Mouse (Mus musculus) kidney, postnatal 0 days (tissue): ENCODE measurements around the gene Gpc4. TPM values are rescaled to one million over a fixed set of nuclear protein-coding genes. Genes with fewer than 3 reads are reported as not detected.

Experiments
- ATAC-seq: fragments of 200-750 bp; cut with Nextera tagmentation; replicated peaks from 2 replicates; pipeline ENCODE4 v1.8.0; 2017; ENCODE audit warnings: low read depth, moderate number of reproducible peaks, moderate TSS enrichment, moderate library complexity; ENCODE audit not compliant: low FRiP score
- DNase-seq: peaks from one replicate; pipeline ENCODE4 v3.0.0-alpha.2; 2016; ENCODE audit warnings: low spot score
- H3K27ac ChIP-seq: fragments of 300-500 bp; sonication (generic); 2 replicates; pipeline ENCODE4 v1.5.1; 2014; ENCODE audit warnings: mild to moderate bottlenecking
- H3K27me3 ChIP-seq: fragments of 300-500 bp; sonication (generic); 2 replicates; pipeline ENCODE4 v1.6.1; 2014; ENCODE audit warnings: low read length, mixed read lengths; ENCODE audit not compliant: insufficient read depth
- H3K36me3 ChIP-seq: fragments of 300-500 bp; sonication (generic); 2 replicates; pipeline ENCODE4 v1.6.1; 2014; ENCODE audit warnings: low read length, mixed read lengths; ENCODE audit not compliant: insufficient read depth
- H3K4me1 ChIP-seq: fragments of 300-500 bp; sonication (generic); replicated peaks from 2 replicates; pipeline ENCODE4 v1.6.1; 2014; ENCODE audit warnings: antibody characterized with exemption, low read length, mixed read lengths; ENCODE audit not compliant: insufficient read depth
- H3K4me2 ChIP-seq: fragments of 300-500 bp; sonication (generic); 2 replicates; pipeline ENCODE4 v1.6.1; 2014; ENCODE audit warnings: mild to moderate bottlenecking, low read length, moderate library complexity, mixed read lengths
- H3K4me3 ChIP-seq: fragments of 300-500 bp; sonication (generic); replicated peaks from 2 replicates; pipeline ENCODE4 v1.5.1; 2014; ENCODE audit warnings: low read depth, low read length
- H3K9ac ChIP-seq: fragments of 300-500 bp; sonication (generic); 2 replicates; pipeline ENCODE4 v1.6.1; 2014; ENCODE audit warnings: low read depth, low read length
- H3K9me3 ChIP-seq: fragments of 300-500 bp; sonication (generic); replicated peaks from 2 replicates; pipeline ENCODE4 v1.6.1; 2016; ENCODE audit warnings: low read length, inconsistent platforms, mixed read lengths
- CTCF ChIP-seq: IDR thresholded peaks from 2 replicates; pipeline ENCODE4 v1.5.1; 2016; ENCODE audit warnings: antibody characterized with exemption, low read depth, mild to moderate bottlenecking, moderate library complexity
- WGBS: fragments of 180-500 bp; shearing (Covaris S2); extraction: QIAGEN DNeasy Blood & Tissue Kit; methylation state at CpG from one replicate; pipeline ENCODE4 v1.1.7; 2014; 5-methylcytosine and 5-hydroxymethylcytosine counted together
- polyA plus RNA-seq: library from polyadenylated mRNA; unstranded; fragments of >200 nt; fragmentation: Nextera tagmentation; extraction: Ambion mirVana; gene quantifications from 2 replicates; pipeline ENCODE4 v1.2.1, GENCODE M21; 2015

Gene Gpc4
- polyA plus RNA-seq, 1 experiment from 2014 or later, result 119 TPM

DNA sequence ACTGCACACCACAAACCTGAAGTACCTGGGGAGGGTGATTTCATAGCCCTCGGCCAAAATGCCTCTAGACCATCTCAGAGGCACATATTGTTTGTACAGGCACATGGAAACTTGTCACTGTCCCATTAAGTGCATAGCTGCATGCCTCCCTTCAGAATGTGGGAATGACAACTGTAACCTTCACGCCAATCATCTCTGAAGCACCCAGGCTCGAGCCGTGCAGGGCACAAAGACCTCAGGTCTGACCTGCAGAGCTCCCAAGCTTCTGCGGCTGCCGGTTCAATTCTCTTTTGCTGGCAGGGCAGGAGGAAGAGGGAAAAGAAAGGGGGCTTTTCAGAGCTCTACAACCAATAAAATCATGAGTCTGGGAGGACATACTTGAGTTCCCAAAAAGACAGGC lies 2.3 kb downstream of the Gpc4 start:
- ATAC-seq, result no peak
- H3K4me2 ChIP-seq, result peak overlapping the region; percentile 69
- H3K9me3 ChIP-seq, result no peaks in the 10 kb centered on the region
- H3K36me3 ChIP-seq, result no peaks in the 10 kb centered on the region
- no peak for TF ChIP-seq CTCF
- 46% methylated on average over 6 of the region's 6 CpGs for WGBS
- no peak overlapping the region for H3K9ac ChIP-seq
- no peaks in the 10 kb centered on the region for H3K4me1 ChIP-seq
- no peak overlapping the region for H3K27ac ChIP-seq
- DNase-seq, result no peak
- H3K27me3 ChIP-seq, result no peaks in the 10 kb centered on the region
- peak overlapping the region; percentile 54 for H3K4me3 ChIP-seq

DNA sequence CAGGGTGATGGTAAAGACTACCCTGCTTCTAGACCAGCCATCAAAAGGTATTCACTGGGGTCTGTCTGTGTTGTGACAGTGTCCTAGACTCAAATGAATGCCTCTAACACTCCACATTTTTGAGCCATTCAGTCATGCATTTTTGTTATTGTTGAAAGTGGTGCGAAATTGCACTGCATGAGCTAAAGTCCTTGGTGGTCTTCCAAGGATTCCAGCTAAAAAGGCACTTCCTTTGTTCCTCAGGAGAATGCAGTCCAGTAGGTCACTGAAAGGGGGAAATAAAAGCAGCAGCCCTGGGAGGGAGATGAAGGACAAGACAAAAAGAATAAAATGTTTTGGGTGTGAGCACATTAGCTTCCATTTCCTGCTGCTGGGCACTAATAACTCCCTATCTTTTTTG lies 2.8 kb downstream of the Gpc4 start:
- ATAC-seq (no peak), DNase-seq (no peak)
- no peaks in the 10 kb centered on the region for H3K9me3 ChIP-seq
- no peak overlapping the region for H3K27ac ChIP-seq
- H3K9ac ChIP-seq, result no peak overlapping the region
- H3K27me3 ChIP-seq, result no peaks in the 10 kb centered on the region
- H3K4me2 ChIP-seq, result peak overlapping the region; percentile 69; the same call in 1 of the 2 replicates
- WGBS, result 67% methylated on average over 1 of the region's 1 CpGs
- no peaks in the 10 kb centered on the region for H3K36me3 ChIP-seq
- H3K4me3 ChIP-seq, result no peak overlapping the region
- H3K4me1 ChIP-seq, result no peaks in the 10 kb centered on the region
- TF ChIP-seq CTCF, result no peak

DNA sequence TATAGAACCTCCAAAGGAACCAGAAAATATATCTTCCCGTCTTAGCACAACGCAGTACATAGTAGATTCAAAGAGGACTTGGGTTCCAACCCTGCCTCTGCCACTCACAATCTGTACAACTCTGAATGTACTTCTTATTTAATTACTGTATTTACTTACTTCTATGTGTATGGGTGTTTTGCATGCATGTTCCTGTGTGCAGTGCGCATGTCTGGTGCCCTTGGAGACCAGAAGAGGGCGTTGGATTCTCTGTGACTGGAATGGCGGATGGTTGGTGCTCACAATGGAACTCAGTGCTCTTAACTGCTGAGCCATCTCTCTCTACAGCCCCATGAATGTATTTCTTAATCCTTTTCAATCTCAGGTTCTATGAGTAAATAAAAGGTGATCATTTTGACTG lies 5.4 kb downstream of the Gpc4 start:
- no peaks in the 10 kb centered on the region for H3K4me1 ChIP-seq
- no peak overlapping the region for H3K27ac ChIP-seq
- WGBS, result 87% methylated on average over 5 of the region's 5 CpGs
- H3K36me3 ChIP-seq, result no peaks in the 10 kb centered on the region
- no peak overlapping the region for H3K9ac ChIP-seq
- no peak overlapping the region for H3K4me2 ChIP-seq
- H3K4me3 ChIP-seq, result no peak overlapping the region
- TF ChIP-seq CTCF, result no peak
- ATAC-seq (no peak), DNase-seq (no peak)
- H3K27me3 ChIP-seq, result no peaks in the 10 kb centered on the region
- H3K9me3 ChIP-seq, result no peaks in the 10 kb centered on the region

DNA sequence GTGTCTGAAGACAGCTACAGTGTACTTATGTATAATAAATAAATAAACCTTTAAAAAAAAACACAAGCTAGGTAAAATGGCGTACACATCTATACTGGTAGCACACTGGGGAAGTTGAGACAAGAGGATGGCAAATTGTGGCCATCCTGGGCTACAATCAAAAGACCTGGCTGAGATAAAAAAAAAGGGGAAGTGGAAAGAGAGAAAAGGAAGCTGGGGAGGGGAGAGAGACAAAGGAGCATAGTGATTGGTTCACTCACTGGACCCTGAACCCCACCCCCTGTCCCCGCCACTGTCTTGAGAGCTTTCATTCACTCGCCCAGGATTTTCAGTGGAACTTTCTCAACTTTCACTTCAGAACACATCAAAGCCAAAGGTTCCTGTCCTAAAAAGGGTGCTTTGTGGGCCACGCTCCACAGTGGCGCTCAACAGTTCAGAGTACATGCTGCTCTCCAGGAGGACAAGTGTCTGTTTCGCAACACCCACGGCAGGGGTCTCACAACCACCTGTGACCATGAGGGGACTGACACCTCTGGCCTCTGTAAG lies 9.6 kb downstream of the Gpc4 start:
- Histone ChIP-seq H3K9me3 (no peaks in the 10 kb centered on the region), H3K9ac (no peak overlapping the region), H3K4me3 (no peak overlapping the region), H3K4me2 (no peak overlapping the region), H3K27ac (no peak overlapping the region), H3K4me1 (no peaks in the 10 kb centered on the region), H3K36me3 (no peaks in the 10 kb centered on the region), H3K27me3 (no peaks in the 10 kb centered on the region)
- no peak for ATAC-seq
- DNase-seq, result no peak
- TF ChIP-seq CTCF, result no peak
- WGBS, result 80% methylated on average over 7 of the region's 7 CpGs

DNA sequence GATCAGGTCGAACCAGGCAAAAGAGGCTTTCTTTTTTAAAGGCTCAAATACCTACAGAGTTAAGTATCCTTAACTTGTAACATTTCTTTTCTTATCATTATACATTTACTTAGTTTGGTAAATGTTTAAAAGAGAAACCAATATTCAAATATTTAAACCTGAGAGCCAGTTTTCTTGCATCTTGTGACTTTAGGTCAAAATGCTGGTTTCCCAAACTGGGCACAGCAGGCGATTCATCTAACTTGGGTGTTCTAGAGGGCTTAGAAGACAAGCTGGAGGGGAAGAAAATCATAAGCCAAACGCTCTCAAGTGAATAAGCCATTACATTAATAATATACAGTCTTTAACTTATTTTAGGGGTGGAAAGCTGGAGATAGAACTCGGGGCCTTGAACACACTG lies 10.2 kb downstream of the Gpc4 start:
- no peak for ATAC-seq
- Histone ChIP-seq H3K27me3 (no peaks in the 10 kb centered on the region), H3K27ac (no peak overlapping the region), H3K36me3 (no peaks in the 10 kb centered on the region), H3K9me3 (no peaks in the 10 kb centered on the region), H3K4me2 (no peak overlapping the region), H3K9ac (no peak overlapping the region), H3K4me3 (no peak overlapping the region), H3K4me1 (no peaks in the 10 kb centered on the region)
- DNase-seq, result no peak
- 81% methylated on average over 4 of the region's 4 CpGs for WGBS
- TF ChIP-seq CTCF, result no peak

DNA sequence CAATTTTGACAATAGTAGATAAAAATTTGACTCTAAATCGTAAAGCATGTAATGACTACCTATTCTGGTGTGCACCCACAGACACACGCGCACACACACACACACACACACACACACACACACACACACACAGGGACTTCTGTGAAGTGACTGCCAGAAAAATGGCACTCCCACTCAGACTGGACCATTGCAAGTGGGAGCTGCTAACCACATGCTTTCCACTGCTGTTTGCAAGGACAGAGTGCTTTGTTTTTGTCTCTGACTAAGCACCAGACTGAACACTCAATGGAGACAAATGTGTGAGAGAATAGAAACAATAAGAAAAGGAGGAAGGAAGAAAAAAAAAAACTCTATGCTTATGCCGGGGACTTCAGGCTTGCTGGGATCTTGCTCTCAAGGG lies 11.6 kb downstream of the Gpc4 start:
- Histone ChIP-seq H3K27ac (peak overlapping the region; percentile 62), H3K4me3 (no peak overlapping the region), H3K4me2 (no peak overlapping the region), H3K27me3 (no peaks in the 10 kb centered on the region), H3K9ac (no peak overlapping the region), H3K9me3 (no peaks in the 10 kb centered on the region), H3K36me3 (no peaks in the 10 kb centered on the region), H3K4me1 (no peaks in the 10 kb centered on the region)
- DNase-seq, result no peak
- TF ChIP-seq CTCF, result no peak
- 67% methylated on average over 4 of the region's 4 CpGs for WGBS
- ATAC-seq, result no peak

DNA sequence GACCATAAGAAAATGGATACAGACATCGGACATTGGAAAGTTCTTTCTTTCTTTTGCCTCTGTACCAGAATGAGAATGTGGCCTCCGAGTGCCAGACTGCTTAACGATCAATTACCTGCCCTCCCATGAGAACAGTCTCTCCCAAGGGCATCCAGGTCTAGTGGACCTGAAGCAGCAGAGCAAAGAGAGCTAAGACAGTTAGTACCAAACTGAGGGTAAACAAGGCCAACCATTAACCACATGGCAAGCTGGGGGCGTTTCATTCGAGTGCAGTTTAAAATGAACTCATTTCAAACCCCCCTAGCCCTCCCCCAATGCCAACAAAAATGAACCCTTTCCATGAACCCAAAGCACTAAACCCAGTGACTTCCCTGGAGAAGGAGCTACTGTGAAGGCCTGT lies 12.1 kb downstream of the Gpc4 start:
- Histone ChIP-seq H3K9ac (no peak overlapping the region), H3K4me1 (no peaks in the 10 kb centered on the region), H3K27ac (peak overlapping the region; percentile 65; the same call in 1 of the 2 replicates), H3K36me3 (no peaks in the 10 kb centered on the region), H3K27me3 (no peaks in the 10 kb centered on the region), H3K9me3 (no peaks in the 10 kb centered on the region), H3K4me3 (no peak overlapping the region), H3K4me2 (no peak overlapping the region)
- DNase-seq, result no peak
- no peak; the same call in 1 of the 2 replicates for ATAC-seq
- 63% methylated on average over 5 of the region's 5 CpGs for WGBS
- no peak for TF ChIP-seq CTCF
